Mouse (Mus musculus) CH12.LX (cell line): Measurements from ENCODE around the gene Tmem147. TPM values are rescaled to one million over a fixed set of nuclear protein-coding genes. Genes with fewer than 3 reads are reported as not detected.

Source experiments
- DNase-seq: peaks from one replicate; pipeline ENCODE4 v3.0.0-alpha.2; 2013; ENCODE audit errors: extremely low read depth
- H3K27ac ChIP-seq: 2 replicates; pipeline ENCODE4 v1.5.1; 2012; ENCODE audit warnings: low read depth, mild to moderate bottlenecking, control low read depth, moderate library complexity; ENCODE audit not compliant: insufficient read depth
- H3K27me3 ChIP-seq: replicated peaks from 2 replicates; pipeline ENCODE3; 2012; ENCODE audit warnings: inconsistent platforms
- H3K36me3 ChIP-seq, 2 experiments: replicated peaks in 1 of 2; 2 replicates each; pipeline versions ENCODE3 to v1.6.1; 2012; ENCODE audit warnings: inconsistent platforms in 1 of 2, low read length in 1 of 2, mild to moderate bottlenecking in 1 of 2, mixed read lengths in 1 of 2, moderate library complexity in 1 of 2; ENCODE audit not compliant: control insufficient read depth in 1 of 2, insufficient read depth in 1 of 2
- H3K4me1 ChIP-seq, 2 experiments: 2 replicates each; pipeline ENCODE4 v1.6.1; 2012; ENCODE audit warnings: inconsistent platforms in 1 of 2, moderate library complexity in 1 of 2; ENCODE audit not compliant: insufficient read depth in 2 of 2, control insufficient read depth in 1 of 2
- H3K4me2 ChIP-seq: 2 replicates; pipeline ENCODE4 v1.6.1; 2012; ENCODE audit warnings: low read depth, mild to moderate bottlenecking, control low read depth; ENCODE audit not compliant: poor library complexity, insufficient read depth, severe bottlenecking
- H3K4me3 ChIP-seq, 3 experiments: fragments of 150-350 bp in 1 of 3; sonication (generic) in 1 of 3; replicated peaks in 1 of 3; 2 replicates each; pipeline versions ENCODE3 to v1.5.1; 2011 to 2012; ENCODE audit warnings: low read depth in 2 of 3, low read length in 2 of 3, mild to moderate bottlenecking in 2 of 3, moderate library complexity in 2 of 3, control low read depth in 1 of 3, improper control_type of control experiment in 1 of 3, inconsistent platforms in 1 of 3, mixed read lengths in 1 of 3; ENCODE audit not compliant: poor library complexity in 1 of 3
- H3K79me2 ChIP-seq: replicated peaks from 2 replicates; pipeline ENCODE4 v1.6.1; 2012; ENCODE audit warnings: mild to moderate bottlenecking, moderate library complexity; ENCODE audit not compliant: control insufficient read depth, poor library complexity, insufficient read depth, severe bottlenecking; ENCODE audit errors: extremely low read depth
- H3K9ac ChIP-seq: 2 replicates; pipeline ENCODE4 v1.6.1; 2012; ENCODE audit warnings: low read depth, mild to moderate bottlenecking, control low read depth, moderate library complexity; ENCODE audit not compliant: insufficient read depth
- H3K9me3 ChIP-seq: replicated peaks from 2 replicates; pipeline ENCODE3; 2012; ENCODE audit warnings: low read length, inconsistent platforms, mixed read lengths
- CHD1 ChIP-seq: IDR thresholded peaks from 2 replicates; pipeline ENCODE4 v1.6.1; 2012; ENCODE audit warnings: low read depth, low read length, improper control_type of control experiment, inconsistent platforms
- CTCF ChIP-seq, 2 experiments: IDR thresholded peaks in 1 of 2; conservative IDR thresholded peaks in 1 of 2; 2 replicates each; pipeline ENCODE4 v1.5.1; 2011 to 2012; ENCODE audit warnings: low read depth in 2 of 2, low read length in 2 of 2, improper control_type of control experiment in 1 of 2, inconsistent platforms in 1 of 2, mild to moderate bottlenecking in 1 of 2, moderate library complexity in 1 of 2
- EP300 ChIP-seq: IDR thresholded peaks from 2 replicates; pipeline ENCODE4 v1.6.1; 2011; ENCODE audit warnings: low read length, improper control_type of control experiment
- IRF4 ChIP-seq: IDR thresholded peaks from 2 replicates; pipeline ENCODE4 v1.6.1; 2014; ENCODE audit warnings: low read depth, mild to moderate bottlenecking, inconsistent platforms, low read length, improper control_type of control experiment
- JUN ChIP-seq: IDR thresholded peaks from 2 replicates; pipeline ENCODE4 v1.6.1; 2011; ENCODE audit warnings: low read depth, mild to moderate bottlenecking, low read length, improper control_type of control experiment, moderate library complexity; ENCODE audit not compliant: insufficient read depth
- KAT2A ChIP-seq: IDR thresholded peaks from 2 replicates; pipeline ENCODE4 v1.6.1; 2012; ENCODE audit warnings: low read length, improper control_type of control experiment, inconsistent platforms; ENCODE audit not compliant: insufficient replicate concordance
- MAFK ChIP-seq: IDR thresholded peaks from 2 replicates; pipeline ENCODE4 v1.6.1; 2011; ENCODE audit warnings: low read length, improper control_type of control experiment; ENCODE audit not compliant: insufficient replicate concordance
- MAZ ChIP-seq: IDR thresholded peaks from 2 replicates; pipeline ENCODE4 v1.6.1; 2012; ENCODE audit warnings: low read depth, mild to moderate bottlenecking, inconsistent platforms, low read length, improper control_type of control experiment, moderate library complexity
- MEF2A ChIP-seq: IDR thresholded peaks from 2 replicates; pipeline ENCODE4 v1.6.1; 2014; ENCODE audit warnings: low read depth, mild to moderate bottlenecking, inconsistent platforms, low read length, improper control_type of control experiment, borderline replicate concordance
- MXI1 ChIP-seq: IDR thresholded peaks from 2 replicates; pipeline ENCODE4 v1.6.1; 2011; ENCODE audit warnings: mild to moderate bottlenecking, low read depth, low read length, improper control_type of control experiment
- SIN3A ChIP-seq: IDR thresholded peaks from 2 replicates; pipeline ENCODE4 v1.6.1; 2012; ENCODE audit warnings: low read length, improper control_type of control experiment, inconsistent platforms
- TBP ChIP-seq: conservative IDR thresholded peaks from 2 replicates; pipeline ENCODE4 v1.6.1; 2011; ENCODE audit warnings: low read depth, low read length, improper control_type of control experiment
- UBTF ChIP-seq: IDR thresholded peaks from 2 replicates; pipeline ENCODE4 v1.6.1; 2012; ENCODE audit warnings: low read depth, mild to moderate bottlenecking, inconsistent platforms, low read length, improper control_type of control experiment, moderate library complexity
- ZC3H11A ChIP-seq: IDR thresholded peaks from 2 replicates; pipeline ENCODE4 v1.6.1; 2012; ENCODE audit warnings: low read depth, mild to moderate bottlenecking, inconsistent platforms, low read length, improper control_type of control experiment
- dilution Hi-C: fragments of 300-500 bp; cut with MboI; formaldehyde crosslinking; loops from 2 replicates; pipeline ENCODE4 v1.14.3; 2020; ENCODE audit warnings: low sequenced_read_pairs; ENCODE audit not compliant: extremely low pct_unique_long_range_greater_than_20kb, extremely low pct_ligation_motif_present
- in situ Hi-C: fragments of 300-500 bp; cut with MboI; formaldehyde crosslinking; loops from 3 replicates; pipeline ENCODE4 v1.14.3; 2019; ENCODE audit warnings: low sequenced_read_pairs, low pct_ligation_motif_present, low pct_unique_long_range_greater_than_20kb, mixed read lengths
- polyA plus RNA-seq: library from polyadenylated mRNA; unstranded; fragments of >175 nt; gene quantifications from 2 replicates; pipeline ENCODE4 v1.2.1, GENCODE M21; 2012; ENCODE audit warnings: low read depth; ENCODE audit not compliant: insufficient read length
- total RNA-seq, 2 experiments: library from RNA; depleted of rRNA; stranded (reverse); fragments of 300-350 nt in 1 of 2; fragments of >200 nt in 1 of 2; gene quantifications; 2 replicates each; pipeline ENCODE4 v1.2.3; 2012 to 2014

Gene Tmem147
- total and polyA plus RNA-seq, 3 experiments, result 137 to 152 (median 149) TPM

- H3K36me3 ChIP-seq, result peaks cover 0 to 8% of the 10 kb centered on the region in 2 experiments
- in situ Hi-C loops (no loop called here), dilution Hi-C loops (no loop called here)
- no peak within 1 kb of the TSS for H3K9ac ChIP-seq
- peaks cover 5 to 23% of the 10 kb centered on the region in 2 experiments; a peak in 2 of 4 replicates for H3K4me1 ChIP-seq
- H3K79me2 ChIP-seq, result no peaks in the 10 kb centered on the region
- no peak for TF ChIP-seq MAZ
- TF ChIP-seq MAFK, result no peak
- no peak for TF ChIP-seq EP300
- no peak for TF ChIP-seq ZC3H11A
- no peak for TF ChIP-seq MXI1
- no peak for TF ChIP-seq JUN
- no peak for TF ChIP-seq SIN3A
- no peak for TF ChIP-seq MEF2A
- TF ChIP-seq TBP, result no peak
- no peak for TF ChIP-seq CTCF (conservative IDR thresholded peaks at IDR 0.05 in 1 of 2, IDR thresholded peaks at IDR 0.05 in 1 of 2; ENCODE audit: low read depth in 2 of 2, low read length in 2 of 2)
- TF ChIP-seq CHD1, result no peak
- TF ChIP-seq KAT2A, result no peak
- peaks cover 8% of the 10 kb centered on the region for H3K9me3 ChIP-seq
- H3K27ac ChIP-seq, result no peak within 1 kb of the TSS
- no peak within 1 kb of the TSS for H3K4me3 ChIP-seq
- H3K4me2 ChIP-seq, result no peak within 1 kb of the TSS
- no peak for DNase-seq
- H3K27me3 ChIP-seq, result no peaks in the 10 kb centered on the region
Observed at GRCm38 (mm10) chr7:30751086-30751669, 21.8 kb upstream of the Tmem147 start, which contains the start of gene Sbsn. Gene Sbsn (plus strand): TSS chr7:30751471.

- TF ChIP-seq MAFK (no peak), UBTF (no peak), IRF4 (no peak), MEF2A (no peak)
- TF ChIP-seq, all 38 proteins: peak for 0
- in situ Hi-C loops, result no loop called here
- H3K9me3 ChIP-seq, result peaks cover 5% of the 10 kb centered on the region
Observed at GRCm38 (mm10) chr7:30749824-30750606, 20.7 kb upstream of the Tmem147 start.

More at GRCm38 (mm10) chr7:30749824-30750606, 20.7 kb upstream of the Tmem147 start:
- Histone ChIP-seq H3K27ac (no peak overlapping the region), H3K36me3 (peaks cover 0 to 4% of the 10 kb centered on the region in 2 experiments), H3K4me1 (peaks cover 5 to 23% of the 10 kb centered on the region in 2 experiments; a peak in 2 of 4 replicates), H3K4me3 (no peak overlapping the region), H3K9ac (no peak overlapping the region), H3K79me2 (no peaks in the 10 kb centered on the region), H3K27me3 (no peaks in the 10 kb centered on the region), H3K4me2 (no peak overlapping the region)
- DNase-seq, result no peak
- dilution Hi-C loops, result no loop called here
